Mouse (Mus musculus): ENCODE measurements at regions not wholly inside any gene's neighbourhood (a gene's known extent, or its start where the extent isn't known, plus 50 kb on each side); places are given as distances from the start of the nearest gene placed in this dataset.
"Not testable (repeated sequence)": the region's sequence is repeated elsewhere in the genome, so short reads cannot be mapped to it uniquely, and the experiment has no call there.

DNA sequence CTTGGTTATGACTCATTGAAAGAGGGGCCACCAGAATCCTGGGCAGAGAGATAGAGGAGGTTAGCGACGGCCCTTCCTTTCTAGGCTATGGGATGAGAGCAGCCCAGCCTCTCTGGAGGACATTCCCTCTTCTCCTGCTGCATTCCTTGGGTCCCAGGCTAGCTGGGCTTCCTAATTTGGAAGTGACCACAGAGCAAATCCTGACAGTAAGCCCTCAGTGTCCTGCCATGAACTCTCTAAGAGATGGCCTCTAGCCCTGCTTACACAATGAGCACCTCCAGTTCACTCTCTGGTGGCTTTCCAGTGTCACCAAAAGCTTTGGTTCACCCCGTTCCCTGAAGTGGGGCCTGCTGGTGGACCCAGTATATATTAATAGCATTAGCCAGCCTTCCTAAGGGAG, 64.1 kb upstream of the Rmdn2 start:
- H3K27ac ChIP-seq: no peak overlapping the region
- H3K36me3 ChIP-seq (replicated peaks; ENCODE audit: control insufficient read depth, insufficient read depth, low read depth): no peaks in the 10 kb centered on the region
- H3K4me2 ChIP-seq (ENCODE audit: low read depth): no peak overlapping the region
- no peaks in the 10 kb centered on the region for H3K4me1 ChIP-seq (replicated peaks; ENCODE audit: control insufficient read depth in 2 of 2, insufficient read depth in 2 of 2, low read length in 1 of 2)
- WGBS (ENCODE audit: insufficient replicate concordance): 72% methylated on average over 3 of the region's 3 CpGs
- ATAC-seq (ENCODE audit: insufficient read depth): no peak
- no peak overlapping the region for H3K9ac ChIP-seq (replicated peaks)
- TF ChIP-seq CTCF (IDR thresholded peaks at IDR 0.05; ENCODE audit: low read depth) (no peak), EP300 (IDR thresholded peaks at IDR 0.05; ENCODE audit: low read depth) (no peak)
- no peaks in the 10 kb centered on the region for H3K9me3 ChIP-seq (ENCODE audit: control insufficient read depth, low read length)
- H3K4me3 ChIP-seq (ENCODE audit: insufficient read depth in 1 of 2, low read depth in 2 of 2, low read length in 2 of 2): no peak overlapping the region
- no peak for DNase-seq (ENCODE audit: low read depth in 3 of 3, low spot score in 3 of 3)
- H3K27me3 ChIP-seq (ENCODE audit: control insufficient read depth, insufficient read depth, low read length): no peaks in the 10 kb centered on the region

DNA sequence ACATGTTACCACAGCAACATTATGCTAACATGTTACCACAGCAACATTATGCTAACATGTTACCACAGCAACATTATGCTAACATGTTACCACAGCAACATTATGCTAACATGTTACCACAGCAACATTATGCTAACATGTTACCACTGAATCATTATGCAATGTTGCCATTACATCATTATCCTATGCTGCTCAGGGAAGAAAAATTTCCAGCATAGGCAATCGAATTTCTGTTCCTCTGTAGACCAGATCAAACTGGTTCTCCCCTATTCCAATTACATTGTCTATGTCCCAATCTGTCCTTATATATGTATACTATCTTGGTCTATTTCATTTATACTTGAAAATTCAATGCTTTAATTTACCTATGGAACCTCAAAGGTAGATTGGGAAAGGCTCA, 61.3 kb upstream of the Rmdn2 start:
- ATAC-seq (ENCODE audit: insufficient read depth); H3K27me3 ChIP-seq (ENCODE audit: control insufficient read depth, insufficient read depth, low read length); H3K4me1 ChIP-seq (replicated peaks; ENCODE audit: control insufficient read depth in 2 of 2, insufficient read depth in 2 of 2, low read length in 1 of 2): not testable (repeated sequence)

DNA sequence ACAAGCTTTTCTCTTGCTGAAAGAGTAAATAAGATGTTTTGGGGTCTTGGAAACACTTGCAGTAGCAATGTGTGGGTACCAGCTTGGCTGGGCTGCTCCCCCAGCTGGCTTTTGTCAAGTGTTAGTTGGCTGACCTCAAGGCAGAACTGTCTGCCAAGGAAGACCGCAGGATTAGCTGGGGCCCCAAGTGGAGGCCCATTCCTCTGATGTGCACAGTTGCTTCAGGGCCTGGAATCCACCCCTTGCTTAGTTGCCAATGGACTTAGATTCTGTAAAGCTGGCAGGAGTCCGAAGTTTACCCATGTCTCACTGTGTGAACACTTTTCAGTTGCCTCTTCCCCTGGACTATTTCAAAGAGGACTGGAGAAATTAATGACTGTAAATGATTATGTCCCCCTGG, 57.8 kb upstream of the Rmdn2 start:
- Histone ChIP-seq H3K27me3 (ENCODE audit: control insufficient read depth, insufficient read depth, low read length) (no peaks in the 10 kb centered on the region), H3K9me3 (ENCODE audit: control insufficient read depth, low read length) (no peaks in the 10 kb centered on the region), H3K4me2 (ENCODE audit: low read depth) (no peak overlapping the region), H3K4me3 (ENCODE audit: insufficient read depth in 1 of 2, low read depth in 2 of 2, low read length in 2 of 2) (no peak overlapping the region), H3K9ac (replicated peaks) (no peak overlapping the region), H3K4me1 (replicated peaks; ENCODE audit: control insufficient read depth in 2 of 2, insufficient read depth in 2 of 2, low read length in 1 of 2) (no peaks in the 10 kb centered on the region), H3K27ac (no peak overlapping the region), H3K36me3 (replicated peaks; ENCODE audit: control insufficient read depth, insufficient read depth, low read depth) (no peaks in the 10 kb centered on the region)
- ATAC-seq (ENCODE audit: insufficient read depth): no peak
- no peak for DNase-seq (ENCODE audit: low read depth in 3 of 3, low spot score in 3 of 3)
- TF ChIP-seq CTCF (IDR thresholded peaks at IDR 0.05; ENCODE audit: low read depth): no peak
- TF ChIP-seq EP300 (IDR thresholded peaks at IDR 0.05; ENCODE audit: low read depth): no peak
- WGBS (ENCODE audit: insufficient replicate concordance): 63% methylated on average over 2 of the region's 2 CpGs

More for the DNA sequence above, 61.3 kb upstream of the Rmdn2 start:
- not testable (repeated sequence) for H3K36me3 ChIP-seq (replicated peaks; ENCODE audit: control insufficient read depth, insufficient read depth, low read depth); H3K9ac ChIP-seq (replicated peaks); H3K9me3 ChIP-seq (ENCODE audit: control insufficient read depth, low read length); DNase-seq (ENCODE audit: low read depth in 3 of 3, low spot score in 3 of 3); H3K4me3 ChIP-seq (ENCODE audit: insufficient read depth in 1 of 2, low read depth in 2 of 2, low read length in 2 of 2); H3K27ac ChIP-seq; H3K4me2 ChIP-seq (ENCODE audit: low read depth)
- WGBS (ENCODE audit: insufficient replicate concordance): 42% methylated on average over 1 of the region's 1 CpGs

DNA sequence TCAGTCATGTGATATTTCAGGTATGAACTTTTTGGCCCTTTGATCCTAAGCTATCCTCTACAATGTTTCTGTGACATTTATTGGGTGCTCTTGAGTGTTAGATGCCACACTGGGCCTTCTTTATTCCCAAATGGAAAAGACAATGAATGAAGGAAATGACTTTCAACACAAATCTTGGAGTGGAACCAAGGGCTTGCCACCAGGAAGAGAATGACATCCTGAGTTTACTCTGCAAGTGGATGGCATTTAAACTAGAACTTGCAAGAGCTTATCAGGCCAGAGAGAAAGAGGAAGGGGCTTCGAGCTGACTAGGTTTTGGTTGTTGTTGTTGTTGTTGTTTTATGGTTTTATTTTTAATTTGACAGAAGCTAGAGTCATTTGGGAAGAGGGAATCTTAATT, 56.1 kb upstream of the Rmdn2 start:
- no peak overlapping the region for H3K27ac ChIP-seq
- H3K4me3 ChIP-seq (ENCODE audit: insufficient read depth in 1 of 2, low read depth in 2 of 2, low read length in 2 of 2): no peak overlapping the region
- DNase-seq (ENCODE audit: low read depth in 3 of 3, low spot score in 3 of 3) (no peak), ATAC-seq (ENCODE audit: insufficient read depth) (no peak)
- H3K4me2 ChIP-seq (ENCODE audit: low read depth): no peak overlapping the region
- no peaks in the 10 kb centered on the region for H3K4me1 ChIP-seq (replicated peaks; ENCODE audit: control insufficient read depth in 2 of 2, insufficient read depth in 2 of 2, low read length in 1 of 2)
- WGBS (ENCODE audit: insufficient replicate concordance): 26% methylated on average over 1 of the region's 1 CpGs
- H3K36me3 ChIP-seq (replicated peaks; ENCODE audit: control insufficient read depth, insufficient read depth, low read depth): no peaks in the 10 kb centered on the region
- no peaks in the 10 kb centered on the region for H3K9me3 ChIP-seq (ENCODE audit: control insufficient read depth, low read length)
- no peaks in the 10 kb centered on the region for H3K27me3 ChIP-seq (ENCODE audit: control insufficient read depth, insufficient read depth, low read length)
- TF ChIP-seq EP300 (IDR thresholded peaks at IDR 0.05; ENCODE audit: low read depth) (no peak), CTCF (IDR thresholded peaks at IDR 0.05; ENCODE audit: low read depth) (no peak)
- H3K9ac ChIP-seq (replicated peaks): no peak overlapping the region
